8 mouse cellular contexts compared by ENCODE assay signal in genomic region chr3:144381431-144381980, GRCm38 (mm10).
A peak's percentile ranks its signal among the peaks of the same experiment; 100 is the strongest.
DNase-seq lines count a peak whose midpoint lies in the region; ATAC-seq and TF ChIP-seq lines count a peak whose summit lies in the region.

No protein-coding gene starts in this region.

- H3K27ac ChIP-seq in forebrain, embryonic 10.5 days: peak overlapping the region; percentile 69; the same call in 1 of the 2 replicates
- no peak overlapping the region for H3K27ac ChIP-seq in forebrain, embryonic 16.5 days (ENCODE audit: low read length)
- H3K27ac ChIP-seq in thymus, adult 2 months (ENCODE audit: control insufficient read depth, insufficient read depth, low read length): no peak overlapping the region
- no peak overlapping the region for H3K27ac ChIP-seq in liver, embryonic 13.5 days
- no peak overlapping the region for H3K27ac ChIP-seq in stomach, postnatal 0 days (replicated peaks)

- DNase-seq in forebrain, embryonic 10.5 days (ENCODE audit: extremely low spot score, low spot score): no peak
- no peak for DNase-seq in thymus, adult 2 months
- DNase-seq in thymus, postnatal 10 days (ENCODE audit: low spot score in 2 of 2): no peak
- no peak for DNase-seq in liver, embryonic 13.5 days
- no peak for DNase-seq in stomach, postnatal 0 days (ENCODE audit: low spot score)
- DNase-seq in left cerebral cortex, adult 18-20 months (ENCODE audit: low spot score in 2 of 2): no peak
- no peak for DNase-seq in adrenal gland, postnatal 36 days

- TF ChIP-seq CTCF in thymus, adult 2 months (IDR thresholded peaks at IDR 0.05; ENCODE audit: borderline replicate concordance, control insufficient read depth, extremely low read depth, insufficient read depth, low read length, poor library complexity): no peak
- no peak for TF ChIP-seq CTCF in stomach, postnatal 0 days (IDR thresholded peaks at IDR 0.05; ENCODE audit: low read depth)

- no peak for ATAC-seq in forebrain, embryonic 16.5 days
- ATAC-seq in liver, embryonic 13.5 days (ENCODE audit: low read depth): no peak
- no peak; the same call in 1 of the 2 replicates for ATAC-seq in stomach, postnatal 0 days (ENCODE audit: low FRiP score, low TSS enrichment)

- TF ChIP-seq EP300 in stomach, postnatal 0 days (optimal IDR thresholded peaks at IDR 0.05): no peak

- H3K4me2 ChIP-seq in forebrain, embryonic 16.5 days (ENCODE audit: low read length): no peak overlapping the region; the same call in 1 of the 2 replicates
- peak overlapping the region; percentile 64 for H3K4me2 ChIP-seq in liver, embryonic 13.5 days
- peak overlapping the region; percentile 57 for H3K4me2 ChIP-seq in stomach, postnatal 0 days (replicated peaks; ENCODE audit: low read depth)

- H3K36me3 ChIP-seq in forebrain, embryonic 10.5 days (replicated peaks): no peaks in the 10 kb centered on the region
- no peaks in the 10 kb centered on the region for H3K36me3 ChIP-seq in forebrain, embryonic 16.5 days (ENCODE audit: control insufficient read depth, insufficient read depth)
- no peaks in the 10 kb centered on the region for H3K36me3 ChIP-seq in thymus, adult 2 months (ENCODE audit: control insufficient read depth, insufficient read depth, low read length)
- no peaks in the 10 kb centered on the region for H3K36me3 ChIP-seq in liver, embryonic 13.5 days
- H3K36me3 ChIP-seq in stomach, postnatal 0 days (ENCODE audit: control insufficient read depth, insufficient read depth, low read length): no peaks in the 10 kb centered on the region

- no peak overlapping the region for H3K9ac ChIP-seq in forebrain, embryonic 16.5 days (replicated peaks; ENCODE audit: low read depth, low read length)
- no peak overlapping the region for H3K9ac ChIP-seq in liver, embryonic 13.5 days
- H3K9ac ChIP-seq in stomach, postnatal 0 days (ENCODE audit: low read length): no peak overlapping the region

- 45% methylated on average over 16 of the region's 16 CpGs for WGBS in forebrain, embryonic 10.5 days
- 44% methylated on average over 15 of the region's 16 CpGs for WGBS in forebrain, embryonic 16.5 days
- 20% methylated on average over 16 of the region's 16 CpGs for WGBS in thymus, adult 2 months
- WGBS in liver, embryonic 13.5 days (ENCODE audit: insufficient replicate concordance): 20% methylated on average over 16 of the region's 16 CpGs
- 32% methylated on average over 16 of the region's 16 CpGs for WGBS in stomach, postnatal 0 days

- no peak for TF ChIP-seq POLR2A in thymus, adult 2 months (IDR thresholded peaks at IDR 0.05; ENCODE audit: control insufficient read depth, extremely low read depth, insufficient read depth, low read length, poor library complexity)

- H3K27me3 ChIP-seq in forebrain, embryonic 10.5 days (ENCODE audit: poor library complexity, severe bottlenecking): peaks cover 39% of the 10 kb centered on the region
- 0 out of 2 replicates have a peak, but pooled peaks cover 2% of the 10 kb centered on the region for H3K27me3 ChIP-seq in forebrain, embryonic 16.5 days (replicated peaks; ENCODE audit: control insufficient read depth, insufficient read depth, low read length)
- H3K27me3 ChIP-seq in thymus, adult 2 months (ENCODE audit: control insufficient read depth, insufficient read depth, low read length): no peaks in the 10 kb centered on the region
- no peaks in the 10 kb centered on the region for H3K27me3 ChIP-seq in liver, embryonic 13.5 days
- H3K27me3 ChIP-seq in stomach, postnatal 0 days (ENCODE audit: control insufficient read depth, insufficient read depth, low read length): no peaks in the 10 kb centered on the region

- H3K4me3 ChIP-seq in forebrain, embryonic 10.5 days: peak overlapping the region; percentile 39
- H3K4me3 ChIP-seq in forebrain, embryonic 16.5 days (replicated peaks; ENCODE audit: low read length): no peak overlapping the region
- H3K4me3 ChIP-seq in thymus, adult 2 months (ENCODE audit: control insufficient read depth, insufficient read depth, low read length): peak overlapping the region; percentile 27; the same call in 1 of the 2 replicates
- peak overlapping the region; percentile 48 for H3K4me3 ChIP-seq in liver, embryonic 13.5 days (replicated peaks)
- H3K4me3 ChIP-seq in stomach, postnatal 0 days (ENCODE audit: low read depth, low read length): peak overlapping the region; percentile 34

- peaks cover 55% of the 10 kb centered on the region for H3K4me1 ChIP-seq in forebrain, embryonic 10.5 days
- H3K4me1 ChIP-seq in forebrain, embryonic 16.5 days (replicated peaks; ENCODE audit: control insufficient read depth, insufficient read depth, low read length): peaks cover 24% of the 10 kb centered on the region
- H3K4me1 ChIP-seq in thymus, adult 2 months (replicated peaks; ENCODE audit: control insufficient read depth, insufficient read depth, low read length): peaks cover 8% of the 10 kb centered on the region
- peaks cover 15% of the 10 kb centered on the region; the same call in 1 of the 2 replicates for H3K4me1 ChIP-seq in liver, embryonic 13.5 days (replicated peaks)
- no peaks in the 10 kb centered on the region for H3K4me1 ChIP-seq in stomach, postnatal 0 days (replicated peaks; ENCODE audit: control insufficient read depth, insufficient read depth)

- H3K9me3 ChIP-seq in forebrain, embryonic 10.5 days: no peaks in the 10 kb centered on the region
- no peaks in the 10 kb centered on the region for H3K9me3 ChIP-seq in forebrain, embryonic 16.5 days (ENCODE audit: control insufficient read depth, low read length)
- H3K9me3 ChIP-seq in liver, embryonic 13.5 days (replicated peaks): no peaks in the 10 kb centered on the region
- no peaks in the 10 kb centered on the region for H3K9me3 ChIP-seq in stomach, postnatal 0 days (ENCODE audit: control insufficient read depth, low read length)
